Mouse (Mus musculus) skeletal muscle tissue, adult 2 months (tissue): ENCODE results near the gene Gtpbp3.

Source experiments
- DNase-seq: peaks from one replicate; pipeline ENCODE4 v3.0.0-alpha.2; 2012; ENCODE audit warnings: low read depth, low spot score

The Gtpbp3 gene

GRCm38 (mm10) chr8:71534263-71534810 lies 46.4 kb downstream of the Gtpbp3 start:
- DNase-seq, result no peak

GRCm38 (mm10) chr8:71535663-71536062 lies 47.8 kb downstream of the Gtpbp3 start:
- DNase-seq, result no peak

- DNase-seq, result peak; percentile 83
These were observed 49.3 kb downstream of the Gtpbp3 start, which contains the start of gene Bst2 for GRCm38 (mm10) chr8:71537028-71537867. Gene Bst2 (minus strand): TSS chr8:71537456.

- peak; percentile 100 for DNase-seq
These were observed 54.9 kb downstream of the Gtpbp3 start, which contains the start of gene Mvb12a for GRCm38 (mm10) chr8:71542632-71543343. Gene Mvb12a (plus strand): TSS chr8:71542922.

- DNase-seq, result no peak
These were observed 55.9 kb downstream of the Gtpbp3 start for GRCm38 (mm10) chr8:71543755-71544154.

- DNase-seq, result no peak
These were observed 57.1 kb downstream of the Gtpbp3 start for GRCm38 (mm10) chr8:71545053-71545452.

GRCm38 (mm10) chr8:71547590-71547989 lies 59.7 kb downstream of the Gtpbp3 start:
- no peak for DNase-seq
